Mouse (Mus musculus) effector memory CD4-positive, alpha-beta T cell, adult 7 months (primary cell): ENCODE results near the gene Serpina1d. TPM values are rescaled to one million over a fixed set of nuclear protein-coding genes. Genes with fewer than 3 reads are reported as not detected.

Source experiments
- polyA plus RNA-seq: library from polyadenylated mRNA; unstranded; fragments of 100-300 nt; shearing (Covaris generic); gene quantifications from one replicate; pipeline ENCODE4 v1.2.1, GENCODE M21; 2017

Gene Serpina1d
- not detected for polyA plus RNA-seq

DNA sequence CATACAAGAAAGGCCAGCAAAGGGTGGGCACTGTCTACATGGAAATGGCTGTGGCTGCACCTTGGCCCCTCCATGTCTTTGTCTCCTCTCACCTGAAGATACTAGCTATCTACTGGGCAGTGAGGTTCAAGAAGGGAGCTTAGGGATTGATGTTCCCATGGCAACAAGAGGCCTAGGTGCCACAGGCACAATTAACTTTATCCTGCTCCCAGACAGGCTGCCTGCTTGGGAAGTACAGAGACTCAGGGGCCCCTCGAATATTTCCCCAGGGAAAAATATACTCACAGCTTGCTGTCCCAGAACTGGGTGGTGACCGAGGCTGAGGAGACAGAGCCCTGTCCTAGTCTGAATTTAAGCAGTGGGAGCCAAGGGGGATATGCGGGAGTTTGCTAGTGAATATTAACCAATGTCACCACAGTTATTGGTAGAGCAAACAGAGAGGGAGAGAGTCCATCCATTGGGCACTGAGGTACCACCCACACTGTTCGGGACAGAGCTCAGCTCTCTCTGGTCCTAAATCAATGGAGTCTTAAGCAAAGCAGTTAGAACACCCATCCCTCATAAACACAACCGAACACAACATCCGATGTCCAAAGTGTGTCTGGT, at the start of gene Serpina1d:
TSS of gene Serpina1d (minus strand) at position 347 of the 606 bp plus-strand sequence.

Other genes with a start within 250 kb of the Serpina1d start
- not detected for gene Ppp4r4, start 241.3 kb downstream of the Serpina1d start, polyA plus RNA-seq
- not detected for gene Serpina10, start 142.1 kb downstream of the Serpina1d start, polyA plus RNA-seq
- gene Serpina6, start 116.4 kb downstream of the Serpina1d start, polyA plus RNA-seq = not detected
- gene Serpina16, start 97.5 kb downstream of the Serpina1d start, polyA plus RNA-seq = not detected
- gene Serpina1f, start 78.1 kb downstream of the Serpina1d start, polyA plus RNA-seq = not detected
- gene Serpina1b, start 56.8 kb upstream of the Serpina1d start, polyA plus RNA-seq = not detected
- gene Serpina1a, start 90.0 kb upstream of the Serpina1d start, polyA plus RNA-seq = not detected
- not detected for gene Serpina1c, start 131.3 kb upstream of the Serpina1d start, polyA plus RNA-seq
- gene Serpina1e, start 185.4 kb upstream of the Serpina1d start, polyA plus RNA-seq = not detected
- gene Serpina11, start 216.4 kb upstream of the Serpina1d start, polyA plus RNA-seq = not detected
- 0.22 TPM for gene Serpina9, start 240.2 kb upstream of the Serpina1d start, polyA plus RNA-seq